Mouse (Mus musculus) hindbrain, embryonic 15.5 days (tissue): ENCODE measurements at regions not wholly inside any gene's neighbourhood (a gene's known extent, or its start where the extent isn't known, plus 50 kb on each side); places are given as distances from the start of the nearest gene placed in this dataset.

ENCODE experiments used
- ATAC-seq: fragments of 200-750 bp; cut with Nextera tagmentation; 2 replicates; pipeline ENCODE4 v1.8.0; 2017; ENCODE audit warnings: low read depth, moderate number of reproducible peaks, moderate TSS enrichment; ENCODE audit not compliant: low FRiP score
- H3K27ac ChIP-seq: fragments of 300-500 bp; sonication (generic); replicated peaks from 2 replicates; pipeline ENCODE4 v1.5.1; 2015; ENCODE audit warnings: mild to moderate bottlenecking, inconsistent platforms
- H3K27me3 ChIP-seq: fragments of 300-500 bp; sonication (generic); 2 replicates; pipeline ENCODE4 v1.6.1; 2015; ENCODE audit warnings: control low read depth, inconsistent platforms
- H3K36me3 ChIP-seq: fragments of 300-500 bp; sonication (generic); 2 replicates; pipeline ENCODE4 v1.6.1; 2015; ENCODE audit warnings: control low read depth, inconsistent platforms
- H3K4me1 ChIP-seq: fragments of 300-500 bp; sonication (generic); replicated peaks from 2 replicates; pipeline ENCODE4 v1.6.1; 2015; ENCODE audit warnings: control low read depth, inconsistent platforms
- H3K4me2 ChIP-seq: fragments of 300-500 bp; sonication (generic); 2 replicates; pipeline ENCODE4 v1.6.1; 2015; ENCODE audit warnings: moderate library complexity, mild to moderate bottlenecking, inconsistent platforms
- H3K4me3 ChIP-seq: fragments of 300-500 bp; sonication (generic); 2 replicates; pipeline ENCODE4 v1.5.1; 2015; ENCODE audit warnings: mild to moderate bottlenecking, inconsistent platforms
- H3K9ac ChIP-seq: fragments of 300-500 bp; sonication (generic); 2 replicates; pipeline ENCODE4 v1.6.1; 2015; ENCODE audit warnings: inconsistent platforms
- H3K9me3 ChIP-seq: fragments of 300-500 bp; sonication (generic); 2 replicates; pipeline ENCODE4 v1.6.1; 2016; ENCODE audit warnings: control low read depth, inconsistent platforms
- WGBS: fragments of 180-500 bp; shearing (Covaris S2); methylation state at CpG from one replicate; pipeline ENCODE4 v1.1.7; 2015; 5-methylcytosine and 5-hydroxymethylcytosine counted together

GRCm38 (mm10) chr11:105538421-105539210 lies 51.2 kb upstream of the Tanc2 start:
- H3K27ac ChIP-seq = no peak overlapping the region
- H3K9ac ChIP-seq = no peak overlapping the region
- 84% methylated on average over 7 of the region's 7 CpGs for WGBS
- no peaks in the 10 kb centered on the region for H3K27me3 ChIP-seq
- no peaks in the 10 kb centered on the region; the same call in 1 of the 2 replicates for H3K4me1 ChIP-seq
- H3K4me3 ChIP-seq = no peak overlapping the region
- no peaks in the 10 kb centered on the region for H3K36me3 ChIP-seq
- no peak overlapping the region for H3K4me2 ChIP-seq
- no peak for ATAC-seq
- no peaks in the 10 kb centered on the region for H3K9me3 ChIP-seq

- no peak overlapping the region for H3K4me3 ChIP-seq
- no peak overlapping the region for H3K9ac ChIP-seq
- H3K27me3 ChIP-seq = no peaks in the 10 kb centered on the region
- no peak overlapping the region for H3K4me2 ChIP-seq
- H3K36me3 ChIP-seq = no peaks in the 10 kb centered on the region
- ATAC-seq = no peak; the same call in 1 of the 2 replicates
- WGBS = 77% methylated on average over 5 of the region's 5 CpGs
- H3K27ac ChIP-seq = no peak overlapping the region
- H3K9me3 ChIP-seq = no peaks in the 10 kb centered on the region
- 0 out of 2 replicates have a peak, but pooled peaks cover 5% of the 10 kb centered on the region for H3K4me1 ChIP-seq
These were observed 57.2 kb upstream of the Tanc2 start for GRCm38 (mm10) chr11:105532616-105533015.

- Histone ChIP-seq H3K4me1 (0 out of 2 replicates have a peak, but pooled peaks cover 5% of the 10 kb centered on the region), H3K9ac (no peak overlapping the region), H3K36me3 (no peaks in the 10 kb centered on the region), H3K27ac (no peak overlapping the region), H3K9me3 (no peaks in the 10 kb centered on the region), H3K4me2 (no peak overlapping the region), H3K27me3 (no peaks in the 10 kb centered on the region), H3K4me3 (no peak overlapping the region)
- WGBS = 63% methylated on average over 10 of the region's 10 CpGs
- ATAC-seq = no peak
These were observed 59.1 kb upstream of the Tanc2 start for GRCm38 (mm10) chr11:105530711-105531157.

GRCm38 (mm10) chr11:105526066-105526465 lies 63.7 kb upstream of the Tanc2 start:
- peaks cover 7% of the 10 kb centered on the region; the same call in 1 of the 2 replicates for H3K4me1 ChIP-seq
- no peaks in the 10 kb centered on the region for H3K36me3 ChIP-seq
- no peak for ATAC-seq
- no peak overlapping the region for H3K9ac ChIP-seq
- H3K9me3 ChIP-seq = no peaks in the 10 kb centered on the region
- H3K4me3 ChIP-seq = no peak overlapping the region
- H3K4me2 ChIP-seq = no peak overlapping the region
- H3K27ac ChIP-seq = no peak overlapping the region
- 90% methylated on average over 4 of the region's 4 CpGs for WGBS
- H3K27me3 ChIP-seq = no peaks in the 10 kb centered on the region

- WGBS = 58% methylated on average over 5 of the region's 5 CpGs
- Histone ChIP-seq H3K9me3 (no peaks in the 10 kb centered on the region), H3K4me1 (peaks cover 7% of the 10 kb centered on the region; the same call in 1 of the 2 replicates), H3K36me3 (no peaks in the 10 kb centered on the region), H3K27me3 (no peaks in the 10 kb centered on the region), H3K4me3 (no peak overlapping the region), H3K27ac (no peak overlapping the region), H3K4me2 (no peak overlapping the region), H3K9ac (no peak overlapping the region)
- no peak for ATAC-seq
These were observed 64.2 kb upstream of the Tanc2 start for GRCm38 (mm10) chr11:105525608-105526007.

- WGBS = 20% methylated on average over 8 of the region's 8 CpGs
- Histone ChIP-seq H3K27me3 (no peaks in the 10 kb centered on the region), H3K9ac (no peak overlapping the region), H3K4me3 (no peak overlapping the region), H3K27ac (no peak overlapping the region), H3K36me3 (no peaks in the 10 kb centered on the region), H3K4me1 (peaks cover 7% of the 10 kb centered on the region; the same call in 1 of the 2 replicates), H3K4me2 (0 out of 2 replicates have a peak overlapping the region, but pooled peaks have one; percentile 5), H3K9me3 (no peaks in the 10 kb centered on the region)
- no peak for ATAC-seq
These were observed 65.4 kb upstream of the Tanc2 start for GRCm38 (mm10) chr11:105524400-105524799.

- 17% methylated on average over 8 of the region's 8 CpGs for WGBS
- peaks cover 7% of the 10 kb centered on the region; the same call in 1 of the 2 replicates for H3K4me1 ChIP-seq
- no peak overlapping the region for H3K4me2 ChIP-seq
- ATAC-seq = no peak
- no peak overlapping the region for H3K9ac ChIP-seq
- no peaks in the 10 kb centered on the region for H3K9me3 ChIP-seq
- H3K4me3 ChIP-seq = no peak overlapping the region
- no peaks in the 10 kb centered on the region for H3K36me3 ChIP-seq
- no peak overlapping the region for H3K27ac ChIP-seq
- H3K27me3 ChIP-seq = no peaks in the 10 kb centered on the region
These were observed 66.0 kb upstream of the Tanc2 start for GRCm38 (mm10) chr11:105523765-105524164.

GRCm38 (mm10) chr11:105520398-105520797 lies 63.9 kb upstream of the March10 start:
- Histone ChIP-seq H3K27ac (no peak overlapping the region), H3K4me1 (peaks cover 7% of the 10 kb centered on the region; the same call in 1 of the 2 replicates), H3K36me3 (no peaks in the 10 kb centered on the region), H3K9ac (no peak overlapping the region), H3K4me3 (no peak overlapping the region), H3K4me2 (no peak overlapping the region), H3K27me3 (no peaks in the 10 kb centered on the region), H3K9me3 (no peaks in the 10 kb centered on the region)
- no peak for ATAC-seq
- WGBS = 89% methylated on average over 3 of the region's 3 CpGs

GRCm38 (mm10) chr11:105513275-105513674 lies 56.7 kb upstream of the March10 start:
- Histone ChIP-seq H3K9me3 (no peaks in the 10 kb centered on the region), H3K4me2 (no peak overlapping the region), H3K36me3 (no peaks in the 10 kb centered on the region), H3K4me3 (no peak overlapping the region), H3K4me1 (peaks cover 21% of the 10 kb centered on the region), H3K27me3 (no peaks in the 10 kb centered on the region), H3K9ac (no peak overlapping the region), H3K27ac (no peak overlapping the region)
- ATAC-seq = no peak
- 91% methylated on average over 10 of the region's 10 CpGs for WGBS

GRCm38 (mm10) chr11:105510626-105511025 lies 54.1 kb upstream of the March10 start:
- Histone ChIP-seq H3K4me3 (no peak overlapping the region), H3K4me1 (peaks cover 39% of the 10 kb centered on the region), H3K27me3 (no peaks in the 10 kb centered on the region), H3K27ac (no peak overlapping the region), H3K9me3 (no peaks in the 10 kb centered on the region), H3K36me3 (no peaks in the 10 kb centered on the region), H3K9ac (no peak overlapping the region), H3K4me2 (no peak overlapping the region)
- 75% methylated on average over 4 of the region's 4 CpGs for WGBS
- ATAC-seq = no peak

GRCm38 (mm10) chr11:105510056-105510455 lies 53.5 kb upstream of the March10 start:
- 72% methylated on average over 7 of the region's 7 CpGs for WGBS
- ATAC-seq = no peak

GRCm38 (mm10) chr11:105508660-105509038 lies 52.1 kb upstream of the March10 start:
- WGBS = 37% methylated on average over 7 of the region's 7 CpGs
- Histone ChIP-seq H3K9ac (no peak overlapping the region), H3K4me2 (peak overlapping the region; percentile 29), H3K4me3 (no peak overlapping the region), H3K27me3 (no peaks in the 10 kb centered on the region), H3K4me1 (peaks cover 41% of the 10 kb centered on the region), H3K36me3 (no peaks in the 10 kb centered on the region), H3K9me3 (no peaks in the 10 kb centered on the region), H3K27ac (peak overlapping the region; percentile 77)
- peak; percentile 55; the same call in 1 of the 2 replicates for ATAC-seq

More at GRCm38 (mm10) chr11:105510056-105510455, 53.5 kb upstream of the March10 start:
- Histone ChIP-seq H3K27ac (no peak overlapping the region), H3K9ac (no peak overlapping the region), H3K4me2 (no peak overlapping the region), H3K36me3 (no peaks in the 10 kb centered on the region), H3K4me1 (peaks cover 41% of the 10 kb centered on the region), H3K4me3 (no peak overlapping the region), H3K9me3 (no peaks in the 10 kb centered on the region), H3K27me3 (no peaks in the 10 kb centered on the region)
